Mouse (Mus musculus) gastrocnemius, adult 18-20 months (tissue): ENCODE data around the gene B9d1. TPM values are rescaled to one million over a fixed set of nuclear protein-coding genes. Genes with fewer than 3 reads are reported as not detected.

Experiments
- DNase-seq: peaks from one replicate; pipeline ENCODE4 v3.0.0; 2021; ENCODE audit warnings: low spot score
- long read RNA-seq, 2 experiments: library from polyadenylated mRNA; stranded (forward); transcript quantifications; one replicate each; pipeline ENCODE4 v2.0.0; 2021
- total RNA-seq, 2 experiments: library from RNA; stranded (reverse); gene quantifications; 2 replicates each; pipeline ENCODE4 v1.2.3; 2021

B9d1 gene
- total RNA-seq = 1 to 10 TPM; 3.8 to 4.0 TPM
- long read RNA-seq, experiment 1, partial matches to known transcripts = 0 of 2 reads
- long read RNA-seq, experiment 1, other reads (novel, unspliced or antisense) = 0 of 2 reads
- long read RNA-seq, experiment 2, partial matches to known transcripts = 0 of 3 reads
- long read RNA-seq, experiment 2, other reads (novel, unspliced or antisense) = 1 of 3 reads

GRCm38 (mm10) chr11:61504713-61505257 lies at the start of gene B9d1:
TSS of gene B9d1 (plus strand) at chr11:61505144.
- peak; percentile 98 for DNase-seq

GRCm38 (mm10) chr11:61464071-61464470 lies 40.9 kb upstream of the B9d1 start:
- DNase-seq = no peak

DNA sequence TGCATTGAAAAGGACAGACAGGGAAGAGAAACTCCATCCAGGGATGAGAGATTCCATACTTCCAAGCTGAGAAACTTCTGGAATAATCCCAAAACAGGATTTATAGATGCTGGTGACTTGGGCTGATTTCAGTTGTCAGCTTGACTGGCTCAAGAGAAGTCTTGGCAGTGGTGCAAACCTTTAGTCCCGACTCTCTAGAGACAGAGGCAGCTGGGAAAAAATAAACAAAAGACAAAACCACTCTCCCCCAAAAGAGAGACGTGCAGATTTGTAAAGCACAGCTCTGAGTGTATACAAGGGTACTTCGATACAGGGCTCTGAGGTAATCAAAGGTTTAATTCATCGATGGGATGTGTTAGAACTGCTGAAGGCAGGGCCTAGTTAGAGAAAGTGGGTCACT lies 39.5 kb upstream of the B9d1 start:
- no peak for DNase-seq

GRCm38 (mm10) chr11:61468534-61468933 lies 36.4 kb upstream of the B9d1 start:
- DNase-seq = no peak

DNA sequence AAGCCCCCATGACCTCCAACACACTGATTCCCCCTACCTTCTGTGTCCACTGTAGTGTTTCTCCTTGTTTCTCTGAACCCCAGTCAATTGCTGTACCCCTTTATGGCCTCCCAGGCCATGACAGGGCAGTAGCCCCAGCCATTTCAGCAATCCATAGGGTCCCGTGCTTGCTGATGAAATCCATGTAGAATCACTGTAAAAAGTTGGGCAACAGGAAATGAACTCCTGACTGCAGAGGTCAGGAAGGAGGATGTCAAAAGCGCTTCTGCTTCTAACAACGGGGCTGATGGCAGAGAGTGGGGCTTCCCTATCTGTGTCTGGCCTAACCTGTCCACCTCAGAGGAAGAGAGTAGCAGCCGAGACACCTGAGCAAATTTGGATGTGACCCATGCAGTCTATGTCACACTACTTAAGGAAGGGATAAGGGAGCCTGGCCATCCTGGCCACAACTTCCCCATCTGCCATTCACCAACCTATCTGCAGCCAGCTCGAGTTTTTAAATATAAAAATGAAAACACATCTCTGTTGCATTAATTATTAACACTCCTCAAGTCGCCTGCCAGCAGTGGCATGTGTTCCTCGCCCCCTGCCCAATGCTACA lies 35.5 kb upstream of the B9d1 start:
- DNase-seq = no peak

GRCm38 (mm10) chr11:61470880-61471279 lies 34.1 kb upstream of the B9d1 start:
- no peak for DNase-seq

DNA sequence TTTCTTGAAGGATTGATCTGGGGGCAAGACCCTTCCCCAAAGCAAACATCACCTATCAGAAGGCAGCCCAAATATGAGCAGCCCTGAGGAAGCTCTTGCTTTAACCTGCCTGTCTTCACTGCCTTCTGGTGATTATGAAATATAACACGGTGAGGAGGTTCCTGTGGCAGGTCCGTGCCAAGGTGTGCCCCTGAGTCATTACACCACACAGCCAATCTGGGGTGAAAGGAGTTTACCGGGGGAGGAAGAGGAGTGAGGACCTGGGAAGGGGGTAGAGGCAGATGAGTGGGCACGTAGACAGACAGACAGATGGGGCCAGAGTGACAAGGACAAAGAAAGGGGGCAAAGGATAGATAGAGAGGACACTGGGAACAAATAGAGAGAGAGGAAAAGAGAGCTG lies 31.3 kb upstream of the B9d1 start:
- DNase-seq = no peak

DNA sequence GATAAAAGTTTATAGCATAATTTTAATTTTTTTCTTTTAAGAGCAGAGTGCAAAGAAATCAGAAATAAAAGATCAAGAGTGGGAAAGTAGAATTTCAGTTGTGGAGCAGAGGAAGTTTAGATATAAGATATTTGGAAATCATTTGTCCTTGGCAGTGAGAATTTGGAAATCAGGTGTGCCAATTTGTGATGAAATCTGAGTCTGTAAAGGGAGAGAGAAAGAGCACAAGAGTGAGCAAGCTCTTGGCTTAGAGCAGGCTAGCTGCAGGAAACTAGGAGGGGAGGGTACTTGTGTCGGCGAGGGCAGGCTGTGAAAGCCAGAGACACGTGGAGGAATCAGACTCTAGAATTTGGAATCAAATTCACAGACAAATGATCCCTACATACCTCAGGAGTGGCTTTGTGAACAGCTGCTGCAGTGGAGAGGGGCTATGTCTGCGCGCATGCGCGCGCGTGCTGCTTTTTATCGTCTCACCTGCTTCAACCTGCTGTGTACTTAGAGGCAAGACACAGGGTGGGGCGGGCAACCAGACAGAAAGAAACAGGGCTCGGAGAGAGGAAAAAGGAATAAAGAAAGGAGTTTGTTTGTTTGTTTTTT lies 28.1 kb upstream of the B9d1 start:
- DNase-seq = no peak

- DNase-seq = no peak
Observed at GRCm38 (mm10) chr11:61477566-61478508, 27.1 kb upstream of the B9d1 start.

GRCm38 (mm10) chr11:61478788-61479187 lies 26.2 kb upstream of the B9d1 start:
- no peak for DNase-seq

- DNase-seq = no peak
Observed at GRCm38 (mm10) chr11:61481239-61482090, 23.5 kb upstream of the B9d1 start.

- DNase-seq = no peak
Observed at GRCm38 (mm10) chr11:61483226-61483845, 21.6 kb upstream of the B9d1 start.

GRCm38 (mm10) chr11:61484256-61484612 lies 20.7 kb upstream of the B9d1 start:
- DNase-seq = no peak

- no peak for DNase-seq
Observed at GRCm38 (mm10) chr11:61484613-61485540, 20.1 kb upstream of the B9d1 start, which contains the start of gene Mfap4. TSS of gene Mfap4 (plus strand) at chr11:61485431.

GRCm38 (mm10) chr11:61485541-61486457 lies 19.1 kb upstream of the B9d1 start:
- no peak for DNase-seq

DNA sequence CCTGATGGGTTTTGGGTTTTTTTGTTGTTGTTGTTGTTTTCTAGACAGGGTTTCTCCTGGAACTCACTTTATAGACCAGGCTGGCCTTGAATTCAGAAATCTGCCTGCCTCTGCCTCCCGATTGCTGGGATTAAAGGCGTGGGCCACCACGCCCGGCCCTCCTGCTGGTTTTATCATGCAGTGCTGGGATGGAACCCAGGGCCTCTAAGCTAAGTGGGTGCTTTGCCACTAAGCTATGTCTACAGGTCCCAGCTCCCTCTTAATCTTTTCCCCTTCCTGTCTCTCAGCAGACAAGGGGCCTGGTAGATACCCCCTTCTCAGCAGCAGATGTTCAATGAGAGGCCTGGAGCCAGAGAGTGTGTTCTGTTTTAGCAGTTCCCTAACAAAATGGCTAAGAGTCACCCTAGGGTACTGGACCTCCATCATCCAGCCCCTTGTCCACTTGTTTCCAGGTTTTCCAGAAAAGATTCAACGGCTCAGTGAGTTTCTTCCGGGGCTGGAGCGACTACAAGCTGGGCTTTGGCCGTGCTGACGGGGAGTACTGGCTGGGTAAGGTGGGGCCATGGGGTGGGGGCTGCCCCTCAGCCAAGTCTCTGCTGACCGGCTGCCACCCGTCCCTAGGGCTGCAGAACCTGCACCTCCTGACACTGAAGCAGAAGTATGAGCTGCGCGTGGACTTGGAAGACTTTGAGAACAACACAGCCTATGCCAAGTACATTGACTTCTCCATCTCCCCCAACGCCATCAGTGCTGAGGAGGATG lies 18.3 kb upstream of the B9d1 start:
- no peak for DNase-seq

DNA sequence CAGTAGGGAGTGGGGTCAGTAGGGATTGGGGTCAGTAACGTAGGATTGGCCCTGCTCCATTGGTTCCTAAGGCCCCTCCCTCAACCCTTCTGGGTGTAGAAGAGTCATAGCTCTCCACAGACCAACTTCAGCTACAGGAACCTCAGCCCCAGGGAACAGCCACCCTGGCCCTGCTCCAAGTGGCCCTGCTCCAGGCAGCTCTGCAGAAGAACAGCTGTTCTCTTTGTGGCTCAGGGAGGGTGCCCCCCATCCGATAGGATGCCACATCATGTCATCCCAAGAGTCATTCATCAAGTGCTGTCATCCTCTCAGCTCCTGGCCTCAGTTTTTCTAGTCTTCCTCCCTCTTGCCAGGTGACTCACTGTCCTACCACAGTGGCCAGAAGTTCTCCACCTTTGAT lies 17.5 kb upstream of the B9d1 start:
- DNase-seq = peak; percentile 42
